Mouse (Mus musculus): ENCODE data around the gene Ghdc.

Gene Ghdc

GRCm38 (mm10) chr11:100746546-100746945, 24.2 kb downstream of the Ghdc start:
- no peak for DNase-seq (ENCODE audit: low read depth, low spot score)

- no peak for DNase-seq (ENCODE audit: low read depth, low spot score)
Measured at GRCm38 (mm10) chr11:100745085-100745484, 25.7 kb downstream of the Ghdc start.

- DNase-seq (ENCODE audit: low read depth, low spot score), result no peak
Measured at GRCm38 (mm10) chr11:100741348-100741747, 29.4 kb downstream of the Ghdc start.

- DNase-seq (ENCODE audit: low read depth, low spot score), result no peak
Measured at GRCm38 (mm10) chr11:100738749-100739148, 32.0 kb downstream of the Ghdc start.

GRCm38 (mm10) chr11:100738066-100738604, 32.6 kb downstream of the Ghdc start, which contains the start of gene Rab5c:
TSS of gene Rab5c (minus strand) at chr11:100738215.
- DNase-seq (ENCODE audit: low read depth, low spot score), result peak; percentile 99

- DNase-seq (ENCODE audit: low read depth, low spot score), result no peak
Measured at GRCm38 (mm10) chr11:100737105-100737733, 33.5 kb downstream of the Ghdc start.

- no peak for DNase-seq (ENCODE audit: low read depth, low spot score)
Measured at GRCm38 (mm10) chr11:100736746-100737080, 34.0 kb downstream of the Ghdc start.

- DNase-seq (ENCODE audit: low read depth, low spot score), result no peak
Measured at GRCm38 (mm10) chr11:100735954-100736745, 34.6 kb downstream of the Ghdc start.

- DNase-seq (ENCODE audit: low read depth, low spot score), result no peak
Measured at GRCm38 (mm10) chr11:100735134-100735865, 35.5 kb downstream of the Ghdc start.

GRCm38 (mm10) chr11:100730477-100731205, 40.1 kb downstream of the Ghdc start:
- no peak for DNase-seq (ENCODE audit: low read depth, low spot score)

GRCm38 (mm10) chr11:100729976-100730375, 40.8 kb downstream of the Ghdc start:
- DNase-seq (ENCODE audit: low read depth, low spot score), result no peak

GRCm38 (mm10) chr11:100728601-100729000, 42.2 kb downstream of the Ghdc start:
- no peak for DNase-seq (ENCODE audit: low read depth, low spot score)

GRCm38 (mm10) chr11:100727201-100727600, 43.6 kb downstream of the Ghdc start:
- DNase-seq (ENCODE audit: low read depth, low spot score), result no peak

- no peak for DNase-seq (ENCODE audit: low read depth, low spot score)
Measured at GRCm38 (mm10) chr11:100724919-100725512, 45.7 kb downstream of the Ghdc start.

- DNase-seq (ENCODE audit: low read depth, low spot score), result no peak
Measured at GRCm38 (mm10) chr11:100722493-100723028, 48.2 kb downstream of the Ghdc start.

GRCm38 (mm10) chr11:100721776-100722492, 48.8 kb downstream of the Ghdc start:
- DNase-seq (ENCODE audit: low read depth, low spot score), result no peak

GRCm38 (mm10) chr11:100721254-100721653, 49.5 kb downstream of the Ghdc start:
- DNase-seq (ENCODE audit: low read depth, low spot score), result no peak

GRCm38 (mm10) chr11:100720345-100720744, 50.4 kb downstream of the Ghdc start:
- DNase-seq (ENCODE audit: low read depth, low spot score), result no peak

GRCm38 (mm10) chr11:100719893-100720292, 50.9 kb downstream of the Ghdc start:
- DNase-seq (ENCODE audit: low read depth, low spot score), result no peak

GRCm38 (mm10) chr11:100719312-100719711, 51.4 kb downstream of the Ghdc start:
- no peak for DNase-seq (ENCODE audit: low read depth, low spot score)

All from telencephalon, adult 2 months (tissue).